15 mouse cellular contexts compared by ENCODE assay signal in genomic region chr2:148371743-148372630, GRCm38 (mm10). TPM values are rescaled to one million over a fixed set of nuclear protein-coding genes. Genes with fewer than 3 reads are reported as not detected.
DNase-seq lines count a peak whose midpoint lies in the region; ATAC-seq and TF ChIP-seq lines count a peak whose summit lies in the region.
"Had no signal": no experiment of that assay in that cellular context is flagged by ENCODE, and none has a peak within 500 bp of the region (broad histone marks: within the 10 kb centered on the region; RNA-seq: fewer than 3 reads in every experiment).

No protein-coding gene starts in this region.

- no peaks in the 10 kb centered on the region for H3K4me1 ChIP-seq in midbrain, embryonic 11.5 days (ENCODE audit: control insufficient read depth, insufficient read depth, low read length)
- no peaks in the 10 kb centered on the region for H3K4me1 ChIP-seq in midbrain, embryonic 16.5 days (ENCODE audit: control insufficient read depth, insufficient read depth, low read length)
- 0 out of 2 replicates have a peak, but pooled peaks cover 10% of the 10 kb centered on the region for H3K4me1 ChIP-seq in lung, postnatal 0 days (ENCODE audit: insufficient read depth, low read depth, low read length)

- no peak overlapping the region for H3K9ac ChIP-seq in midbrain, embryonic 11.5 days (ENCODE audit: low read length)
- no peak overlapping the region for H3K9ac ChIP-seq in midbrain, embryonic 16.5 days (ENCODE audit: low read depth, low read length)
- H3K9ac ChIP-seq in lung, postnatal 0 days (replicated peaks; ENCODE audit: low read depth) = no peak overlapping the region

- 72% methylated on average over 4 of the region's 4 CpGs for WGBS in midbrain, embryonic 11.5 days
- WGBS in midbrain, embryonic 16.5 days = 82% methylated on average over 4 of the region's 4 CpGs
- WGBS in lung, postnatal 0 days = 36% methylated on average over 4 of the region's 4 CpGs

- peak; percentile 15 for DNase-seq in heart, postnatal 4 days
- no peak for DNase-seq in heart, postnatal 25 days (ENCODE audit: low spot score)
- DNase-seq in midbrain, embryonic 11.5 days (ENCODE audit: low spot score, missing footprints) = peak; percentile 53
- peak; percentile 61 for DNase-seq in lung, postnatal 0 days (ENCODE audit: low spot score)
- DNase-seq in gastrocnemius, postnatal 10 days = no peak
- no peak for DNase-seq in left cerebral cortex, postnatal 10 days (ENCODE audit: extremely low spot score in 1 of 2, low spot score in 2 of 2)
- DNase-seq: cerebellum, postnatal 14 days; midbrain, embryonic 14.5 days; right cerebral cortex, postnatal 25 days; thymus, adult 18-20 months had no signal

- H3K9me3 ChIP-seq in midbrain, embryonic 11.5 days (ENCODE audit: control insufficient read depth, low read length) = no peaks in the 10 kb centered on the region
- no peaks in the 10 kb centered on the region for H3K9me3 ChIP-seq in midbrain, embryonic 16.5 days (replicated peaks; ENCODE audit: control insufficient read depth, low read length, poor library complexity, severe bottlenecking)
- H3K9me3 ChIP-seq in lung, postnatal 0 days (ENCODE audit: low read length) = no peaks in the 10 kb centered on the region

- no peaks in the 10 kb centered on the region for H3K36me3 ChIP-seq in midbrain, embryonic 11.5 days (ENCODE audit: control insufficient read depth, insufficient read depth, low read length)
- H3K36me3 ChIP-seq in midbrain, embryonic 16.5 days (ENCODE audit: control insufficient read depth, insufficient read depth, low read length) = no peaks in the 10 kb centered on the region
- H3K36me3 ChIP-seq in lung, postnatal 0 days (ENCODE audit: insufficient read depth, low read length) = no peaks in the 10 kb centered on the region

- ATAC-seq in midbrain, embryonic 11.5 days (ENCODE audit: low FRiP score) = no peak
- no peak for ATAC-seq in midbrain, embryonic 16.5 days
- peak; percentile 71 for ATAC-seq in lung, postnatal 0 days
- ATAC-seq: activated CD4-positive, CD25-positive, alpha-beta regulatory T cell, adult 4 months; forebrain, embryonic 14.5 days had no signal

- no peak overlapping the region for H3K27ac ChIP-seq in midbrain, embryonic 11.5 days (ENCODE audit: low read depth, low read length)
- no peak overlapping the region for H3K27ac ChIP-seq in midbrain, embryonic 16.5 days (ENCODE audit: low read length)
- H3K27ac ChIP-seq in lung, postnatal 0 days (ENCODE audit: low read length) = no peak overlapping the region

- no peak for TF ChIP-seq CTCF in lung, postnatal 0 days (IDR thresholded peaks at IDR 0.05)

- TF ChIP-seq EP300 in lung, postnatal 0 days (IDR thresholded peaks at IDR 0.05) = 0 out of 2 replicates have a peak, but pooled peaks have one; percentile 28

- H3K4me2 ChIP-seq in midbrain, embryonic 11.5 days = no peak overlapping the region
- H3K4me2 ChIP-seq in midbrain, embryonic 16.5 days (ENCODE audit: low read length) = no peak overlapping the region
- H3K4me2 ChIP-seq in lung, postnatal 0 days (replicated peaks; ENCODE audit: low read depth, low read length) = no peak overlapping the region
- H3K4me2 ChIP-seq: liver, embryonic 11.5 days had no signal

- H3K27me3 ChIP-seq in midbrain, embryonic 11.5 days (ENCODE audit: control insufficient read depth, insufficient read depth, low read length) = no peaks in the 10 kb centered on the region
- no peaks in the 10 kb centered on the region for H3K27me3 ChIP-seq in midbrain, embryonic 16.5 days (ENCODE audit: control insufficient read depth, insufficient read depth, low read depth, low read length)
- H3K27me3 ChIP-seq in lung, postnatal 0 days (replicated peaks; ENCODE audit: insufficient read depth, low read length) = no peaks in the 10 kb centered on the region
- H3K27me3 ChIP-seq: CH12.LX had no signal

- intact Hi-C loops in heart, postnatal 25 days (cut with DNase I) = no loop called here
- intact Hi-C loops in left cerebral cortex, postnatal 10 days (cut with DNase I) = no loop called here

- H3K4me3 ChIP-seq in midbrain, embryonic 11.5 days (ENCODE audit: low read depth, low read length) = no peak overlapping the region
- no peak overlapping the region for H3K4me3 ChIP-seq in midbrain, embryonic 16.5 days (ENCODE audit: low read depth, low read length)
- H3K4me3 ChIP-seq in lung, postnatal 0 days (ENCODE audit: low read depth, low read length) = no peak overlapping the region

RNA-seq across cellular contexts. Expression of gene Sstr4, which starts 23.2 kb away (rescaled TPM):
- under 1 TPM; 0.79 to 0.81 TPM for total RNA-seq in heart, postnatal 4 days (2021)
- total RNA-seq in heart, postnatal 25 days (2021) = 1 to 10 TPM; 1.0 to 1.2 TPM
- polyA plus RNA-seq in midbrain, embryonic 11.5 days (2014; fragmentation: Nextera tagmentation; extraction: Ambion mirVana) = 1.4 and 2.2 TPM in 2 replicates
- 4.3 and 4.4 TPM in 2 replicates for polyA plus RNA-seq in midbrain, embryonic 16.5 days (2015; fragmentation: Nextera tagmentation; extraction: Ambion mirVana)
- polyA plus RNA-seq in lung, postnatal 0 days (2015; fragmentation: Nextera tagmentation; extraction: Ambion mirVana) = 0.56 and 0.77 TPM in 2 replicates
- under 1 TPM; 0.38 to 0.72 TPM for total RNA-seq in gastrocnemius, postnatal 10 days (2021)
- 10 to 100 TPM; 39.1 to 41.7 TPM for total RNA-seq in left cerebral cortex, postnatal 10 days (2021)
- total RNA-seq: CH12.LX had no signal
- polyA plus RNA-seq: activated CD4-positive, CD25-positive, alpha-beta regulatory T cell, adult 4 months had no signal

RNA-seq across cellular contexts. Expression of gene Thbd, which starts 36.0 kb away (rescaled TPM):
- total RNA-seq in heart, postnatal 4 days (2021) = 10 to 100 TPM; 37.2 to 41.4 TPM
- total RNA-seq in heart, postnatal 25 days (2021) = 10 to 100 TPM; 41.8 to 57.1 TPM
- 16.3 and 21.0 TPM in 2 replicates for polyA plus RNA-seq in midbrain, embryonic 11.5 days (2014; fragmentation: Nextera tagmentation; extraction: Ambion mirVana)
- polyA plus RNA-seq in midbrain, embryonic 16.5 days (2015; fragmentation: Nextera tagmentation; extraction: Ambion mirVana) = 8.2 and 10.0 TPM in 2 replicates
- 227 and 232 TPM in 2 replicates for polyA plus RNA-seq in lung, postnatal 0 days (2015; fragmentation: Nextera tagmentation; extraction: Ambion mirVana)
- total RNA-seq in gastrocnemius, postnatal 10 days (2021) = 10 to 100 TPM; 22.0 to 26.6 TPM
- 1 to 10 TPM; 9.3 TPM for total RNA-seq in left cerebral cortex, postnatal 10 days (2021)
- total RNA-seq: CH12.LX had no signal

Comparison
In these comparisons a context has a peak if more than half of its experiments do, and no peak if none do; other contexts are left out.
1. DNase-seq: peak in heart, postnatal 4 days (single experiment), midbrain, embryonic 11.5 days (single experiment) and lung, postnatal 0 days (single experiment); none in heart, postnatal 25 days (single experiment), gastrocnemius, postnatal 10 days (single experiment) and left cerebral cortex, postnatal 10 days (0 of 2).
2. RNA of gene Sstr4, which starts 23.2 kb away (total RNA-seq): 39.1 to 41.7 TPM in left cerebral cortex, postnatal 10 days; 1.0 to 1.2 TPM in heart, postnatal 25 days, 0.79 to 0.81 TPM in heart, postnatal 4 days and 0.38 to 0.72 TPM in gastrocnemius, postnatal 10 days; every median in the first group is over 10 times any median in the second.